Mouse (Mus musculus): ENCODE results near the gene Hfe2.
A peak's percentile ranks its signal among the peaks of the same experiment; 100 is the strongest.

The Hfe2 gene

DNA sequence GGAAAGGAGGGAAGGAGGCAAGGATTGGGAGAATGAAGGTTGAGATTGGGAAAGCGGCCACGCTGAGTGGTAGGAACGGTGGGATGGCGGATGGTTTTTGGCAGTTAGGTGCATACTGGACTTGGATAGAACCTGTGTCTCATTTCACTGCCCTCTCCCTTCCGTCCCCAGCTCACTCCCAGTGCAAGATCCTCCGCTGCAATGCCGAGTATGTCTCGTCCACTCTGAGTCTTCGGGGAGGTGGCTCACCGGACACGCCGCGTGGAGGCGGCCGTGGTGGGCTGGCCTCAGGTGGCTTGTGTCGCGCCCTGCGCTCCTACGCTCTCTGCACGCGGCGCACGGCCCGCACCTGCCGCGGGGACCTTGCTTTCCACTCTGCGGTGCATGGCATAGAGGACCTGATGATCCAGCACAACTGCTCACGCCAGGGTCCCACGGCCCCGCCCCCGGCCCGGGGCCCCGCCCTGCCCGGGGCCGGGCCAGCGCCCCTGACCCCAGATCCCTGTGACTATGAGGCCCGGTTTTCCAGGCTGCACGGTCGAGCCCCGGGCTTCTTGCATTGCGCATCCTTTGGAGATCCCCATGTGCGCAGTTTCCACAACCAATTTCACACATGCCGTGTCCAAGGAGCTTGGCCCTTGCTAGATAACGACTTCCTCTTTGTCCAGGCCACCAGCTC lies 2.0 kb downstream of the Hfe2 start:
- no peak for DNase-seq (ENCODE audit: low read depth, low spot score)

DNA sequence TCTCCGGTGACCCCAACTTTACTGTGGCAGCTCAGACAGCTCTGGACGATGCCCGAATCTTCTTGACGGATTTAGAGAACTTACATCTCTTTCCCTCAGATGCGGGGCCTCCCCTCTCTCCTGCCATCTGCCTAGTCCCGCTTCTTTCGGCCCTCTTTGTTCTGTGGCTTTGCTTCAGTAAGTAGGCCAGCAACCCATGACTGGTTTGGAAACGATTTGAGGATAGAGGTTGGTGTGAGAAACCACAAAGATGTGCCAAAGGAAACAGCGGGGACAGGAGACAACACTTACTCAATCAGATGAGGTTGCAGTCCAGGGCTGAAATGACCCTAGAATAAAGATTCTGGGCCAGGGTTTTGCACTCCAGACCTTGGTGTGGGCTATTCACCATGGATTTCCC lies 3.5 kb downstream of the Hfe2 start:
- DNase-seq (ENCODE audit: low read depth, low spot score) = no peak

DNA sequence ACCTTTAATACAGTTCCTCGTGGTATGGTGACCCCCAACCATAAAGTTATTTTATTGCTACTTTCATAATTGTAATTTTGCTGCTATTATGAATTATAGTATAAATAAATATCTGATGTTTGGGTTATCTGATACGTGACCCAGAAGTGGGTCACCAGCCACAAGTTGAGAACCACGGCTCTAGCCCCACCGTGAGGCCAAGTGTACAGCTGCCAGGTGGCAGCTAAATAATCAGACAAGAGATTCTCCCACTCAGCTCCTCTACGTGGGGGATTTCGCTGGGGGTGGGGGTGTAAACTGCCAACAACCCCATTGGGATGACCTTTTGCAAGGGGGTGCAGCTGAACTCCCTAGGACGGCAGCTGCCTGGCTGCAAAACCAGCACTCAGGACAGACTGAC lies 7.1 kb downstream of the Hfe2 start:
- no peak for DNase-seq (ENCODE audit: low read depth, low spot score)

DNA sequence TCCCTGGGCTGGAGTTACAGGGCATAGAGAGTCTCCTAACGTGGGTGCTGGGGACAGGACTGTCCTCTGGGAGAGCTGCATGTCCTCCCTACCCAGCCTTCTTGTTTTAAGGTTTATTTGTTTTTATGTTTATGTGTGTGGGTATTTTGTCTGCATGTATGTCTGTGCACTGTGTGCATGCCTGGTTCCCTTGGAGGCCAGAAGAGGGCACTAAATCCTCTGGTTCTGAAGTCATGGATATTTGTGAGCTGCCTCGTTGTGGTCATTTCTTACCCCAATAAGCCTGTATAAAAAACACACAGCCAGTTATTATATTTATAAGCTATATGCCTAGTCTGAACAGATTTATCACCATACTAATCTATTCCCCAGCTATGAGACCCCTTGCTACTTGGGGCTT lies 9.3 kb downstream of the Hfe2 start:
- no peak for DNase-seq (ENCODE audit: low read depth, low spot score)

DNA sequence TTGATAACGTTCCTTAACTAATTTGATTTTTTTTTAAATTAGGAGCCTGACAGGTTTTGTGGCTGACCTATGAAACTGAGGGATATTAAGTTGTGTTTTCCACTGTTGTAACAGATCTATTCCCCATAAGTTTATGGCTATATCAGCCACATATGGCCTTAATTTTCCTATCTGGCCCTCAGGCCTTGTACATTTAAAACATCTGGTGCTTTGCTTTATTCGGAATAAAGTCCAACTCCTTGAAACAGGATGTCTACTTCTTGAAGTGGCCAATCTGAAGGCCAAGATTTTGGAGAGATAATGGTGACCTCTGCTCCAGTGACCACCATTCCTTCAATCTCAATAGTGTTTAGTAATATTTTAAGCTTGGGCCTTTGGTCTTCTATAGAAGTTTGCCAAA lies 14.3 kb downstream of the Hfe2 start:
- no peak for DNase-seq (ENCODE audit: low read depth, low spot score)

DNA sequence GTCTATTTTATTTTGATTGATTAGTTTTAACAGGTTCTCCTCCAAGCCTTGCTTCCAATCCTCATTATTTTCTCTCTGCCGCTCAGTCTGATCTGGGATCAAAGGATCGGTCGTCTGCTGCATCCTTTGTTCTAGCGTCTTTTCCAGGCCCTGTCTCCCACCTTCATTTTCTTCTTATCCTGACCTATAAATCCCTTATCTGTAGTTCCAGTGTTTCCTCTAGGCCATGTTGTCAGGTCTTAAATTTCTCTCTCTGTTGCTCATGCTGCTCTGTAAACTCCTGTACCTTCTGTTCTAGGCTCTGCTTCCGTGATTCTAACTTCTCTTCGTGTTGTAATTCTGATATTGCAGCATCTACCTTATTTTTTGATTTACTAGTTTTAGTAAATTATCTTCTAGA lies 15.8 kb downstream of the Hfe2 start:
- DNase-seq (ENCODE audit: low read depth, low spot score) = no peak

DNA sequence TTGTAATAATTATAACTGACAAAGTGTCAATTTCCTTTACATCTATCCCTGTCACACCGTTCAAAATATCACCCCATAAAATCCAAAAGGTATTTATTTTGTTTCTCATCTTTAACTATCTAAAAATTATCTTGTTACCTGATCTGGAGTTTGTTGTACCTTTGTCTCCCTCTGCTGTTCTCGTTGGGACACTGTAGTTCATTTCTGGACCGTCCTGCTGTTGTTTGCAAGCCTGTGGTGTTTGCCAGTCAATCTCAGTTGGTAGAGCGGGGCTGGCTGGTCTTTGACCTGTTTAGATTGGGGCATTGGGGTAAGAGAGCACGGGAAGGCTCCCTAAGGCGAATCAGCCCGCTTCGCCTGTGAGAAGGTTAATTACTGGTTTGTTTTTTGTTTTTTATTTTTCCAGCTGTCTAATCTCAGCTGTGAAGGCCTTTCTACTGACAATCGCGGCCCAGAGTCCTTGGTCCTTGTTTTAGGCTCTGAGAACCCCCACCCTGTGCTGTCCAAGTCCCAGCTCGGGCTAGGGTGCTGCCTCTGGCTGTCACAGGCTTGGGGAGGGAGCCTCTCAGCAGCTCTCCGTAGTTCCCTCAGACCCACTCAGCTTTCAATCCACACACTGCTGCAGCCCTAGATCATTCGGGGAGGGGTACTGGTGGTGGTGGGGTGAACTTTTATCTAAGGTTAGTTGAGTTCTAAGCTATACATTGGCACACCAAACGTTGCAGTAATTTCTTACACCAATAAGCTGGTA lies 16.5 kb downstream of the Hfe2 start:
- no peak for DNase-seq (ENCODE audit: low read depth, low spot score)

DNA sequence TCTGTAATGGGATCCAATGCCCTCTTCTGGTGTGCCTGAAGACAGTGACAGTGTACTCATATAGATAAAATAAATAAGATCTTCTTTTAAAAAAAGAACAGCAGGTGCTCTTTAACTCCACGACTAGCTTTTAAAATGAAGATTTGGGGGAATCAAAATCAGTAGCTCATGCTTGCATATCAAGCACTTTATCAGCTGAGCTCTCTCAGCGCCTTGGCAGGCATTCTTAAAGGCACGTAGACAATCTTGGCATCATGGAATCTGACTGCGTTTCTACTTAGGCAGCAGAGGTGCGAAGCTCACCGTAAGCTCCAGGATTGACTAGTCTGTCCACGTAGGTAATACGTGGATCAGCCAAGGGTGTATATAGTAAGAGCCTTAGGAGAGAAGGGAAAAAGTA lies 17.6 kb downstream of the Hfe2 start:
- no peak for DNase-seq (ENCODE audit: low read depth, low spot score)

DNA sequence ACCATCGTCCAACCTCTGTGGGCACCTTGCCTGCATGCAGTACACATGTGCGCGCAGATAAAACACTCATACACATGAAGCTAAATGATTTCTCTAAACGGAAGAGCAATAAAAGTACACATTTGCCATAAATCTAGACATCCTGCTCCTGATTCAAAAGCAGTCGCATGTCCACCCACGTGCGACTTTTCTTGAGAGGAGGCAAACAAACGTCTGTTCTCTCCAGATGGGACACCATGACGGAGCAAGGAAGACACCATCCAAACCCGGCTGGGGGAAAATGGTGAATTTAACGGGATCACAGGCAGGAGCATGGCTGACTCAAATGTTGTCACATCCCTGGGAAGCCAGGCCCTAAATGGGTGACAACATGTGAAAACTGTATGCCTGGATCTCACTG lies 18.4 kb downstream of the Hfe2 start:
- no peak for DNase-seq (ENCODE audit: low read depth, low spot score)

DNA sequence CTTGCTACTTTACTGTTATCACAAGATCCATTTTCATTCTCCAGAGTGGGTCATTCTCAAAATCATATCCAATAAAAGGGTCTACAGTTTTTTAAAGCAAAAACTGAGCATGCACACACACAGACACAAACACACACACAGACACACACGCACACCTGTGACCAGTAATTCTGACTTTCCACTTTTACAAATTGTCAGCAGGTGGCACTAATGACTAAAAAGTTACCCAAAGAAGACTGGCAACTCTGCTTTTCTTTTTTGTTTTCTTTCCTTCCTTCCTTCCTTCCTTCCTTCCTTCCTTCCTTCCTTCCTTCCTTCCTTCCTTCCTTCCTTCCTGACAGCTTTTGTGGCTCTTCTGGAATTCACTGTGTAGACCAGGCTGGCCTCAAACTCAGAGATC lies 20.6 kb downstream of the Hfe2 start:
- no peak for DNase-seq (ENCODE audit: low read depth, low spot score)

DNA sequence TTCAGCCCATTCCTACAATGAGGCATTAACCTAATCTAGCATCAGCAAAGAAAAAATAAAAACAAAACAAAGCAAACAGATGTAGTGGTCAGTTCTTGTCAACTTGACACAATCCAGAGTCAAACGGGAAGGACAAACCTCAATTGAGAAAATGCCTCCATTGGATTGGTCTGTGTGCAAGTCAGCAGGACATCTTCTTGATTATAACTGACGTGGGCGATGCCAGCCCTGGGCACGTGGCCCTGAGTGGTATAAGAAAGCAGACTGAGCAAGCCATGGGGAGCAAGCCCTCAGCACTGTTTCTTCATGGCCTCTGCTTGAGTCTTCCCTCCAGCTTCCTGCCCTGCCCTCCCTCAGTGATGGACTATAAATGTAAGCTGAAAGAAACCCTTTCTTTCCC lies 21.9 kb downstream of the Hfe2 start:
- DNase-seq (ENCODE audit: low read depth, low spot score) = no peak

DNA sequence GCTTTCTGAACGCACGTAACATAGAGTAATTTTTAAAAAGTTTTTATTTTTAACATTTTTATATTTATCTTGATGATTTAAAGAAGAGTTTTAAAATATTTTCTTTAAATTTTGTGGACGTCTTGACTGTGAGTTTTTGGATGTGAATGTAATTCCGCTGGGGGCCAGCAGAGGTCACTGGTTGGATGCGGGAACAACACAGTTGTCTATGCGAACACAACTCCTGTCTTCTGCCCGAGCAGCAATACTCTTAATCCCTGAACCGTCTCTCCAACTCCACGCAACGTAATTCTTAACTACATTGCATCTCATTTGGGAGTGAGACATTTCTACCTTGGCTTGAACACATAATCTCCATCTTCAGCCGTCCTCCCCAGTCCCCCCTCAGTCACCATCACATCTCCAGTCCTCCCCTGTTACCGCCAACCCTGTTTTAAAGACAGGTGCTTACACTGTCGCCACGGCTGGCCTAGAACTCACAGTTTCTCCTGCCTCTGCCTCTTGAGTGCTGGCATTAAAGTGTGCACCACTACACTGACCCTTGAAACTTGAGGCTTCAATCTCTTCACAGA lies 22.5 kb downstream of the Hfe2 start:
- DNase-seq (ENCODE audit: low read depth, low spot score) = no peak

DNA sequence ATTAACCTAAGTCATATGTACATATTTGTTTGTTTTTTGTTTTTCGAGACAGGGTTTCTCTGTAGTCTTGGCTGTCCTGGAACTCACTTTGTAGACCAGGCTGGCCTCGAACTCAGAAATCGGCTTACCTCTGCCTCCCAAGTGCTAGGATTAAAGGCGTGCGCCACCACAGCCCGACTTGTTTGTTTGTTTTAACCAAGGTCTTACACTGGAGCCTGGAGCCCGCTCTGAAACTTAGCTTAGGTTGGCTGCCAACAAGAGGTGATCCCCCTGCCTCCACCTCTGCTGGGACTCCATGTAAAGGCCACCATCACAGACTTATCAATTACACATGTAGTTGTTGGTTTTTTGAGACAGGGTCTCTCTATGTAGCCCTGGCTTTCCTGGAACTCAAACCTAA lies 23.9 kb downstream of the Hfe2 start:
- DNase-seq (ENCODE audit: low read depth, low spot score) = no peak

DNA sequence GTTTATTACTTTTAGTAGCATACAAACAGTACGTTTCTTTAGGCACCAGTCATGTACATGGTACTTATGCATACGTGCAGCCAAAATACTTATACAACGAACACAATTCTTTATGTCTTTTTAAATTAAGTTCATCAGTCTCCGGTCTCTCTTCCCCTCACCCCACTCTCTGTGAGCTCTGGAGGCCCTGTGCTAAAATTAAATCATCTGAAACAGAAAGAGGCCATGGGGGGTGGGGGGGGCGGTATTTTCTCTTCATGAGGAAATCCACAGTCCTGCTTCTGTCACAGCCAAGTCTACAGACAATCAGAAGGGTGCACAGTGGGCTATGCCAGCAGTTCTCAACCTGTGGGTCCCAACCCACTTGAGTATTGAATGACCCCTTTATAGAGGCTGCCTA lies 24.4 kb downstream of the Hfe2 start:
- no peak for DNase-seq (ENCODE audit: low read depth, low spot score)

DNA sequence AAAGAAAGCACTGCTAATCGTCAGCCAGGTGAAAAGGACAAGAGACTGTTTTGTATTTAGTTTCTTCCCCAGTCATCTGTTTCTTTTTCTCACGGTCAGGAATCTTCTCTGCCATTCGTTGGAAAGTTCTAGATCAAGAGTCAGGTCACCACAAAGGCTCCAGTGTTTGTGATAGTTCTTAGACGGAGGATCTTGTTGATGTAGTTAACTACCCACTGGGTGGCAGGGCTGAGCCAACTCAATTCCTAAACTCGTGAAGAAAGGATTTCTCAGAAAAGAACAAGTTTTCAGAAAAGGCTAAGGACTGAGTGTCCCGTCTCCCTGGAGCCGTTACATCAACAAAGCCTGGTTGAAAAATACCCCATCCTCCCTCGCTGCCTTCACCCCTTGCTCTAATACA lies 26.2 kb downstream of the Hfe2 start:
- no peak for DNase-seq (ENCODE audit: low read depth, low spot score)

DNA sequence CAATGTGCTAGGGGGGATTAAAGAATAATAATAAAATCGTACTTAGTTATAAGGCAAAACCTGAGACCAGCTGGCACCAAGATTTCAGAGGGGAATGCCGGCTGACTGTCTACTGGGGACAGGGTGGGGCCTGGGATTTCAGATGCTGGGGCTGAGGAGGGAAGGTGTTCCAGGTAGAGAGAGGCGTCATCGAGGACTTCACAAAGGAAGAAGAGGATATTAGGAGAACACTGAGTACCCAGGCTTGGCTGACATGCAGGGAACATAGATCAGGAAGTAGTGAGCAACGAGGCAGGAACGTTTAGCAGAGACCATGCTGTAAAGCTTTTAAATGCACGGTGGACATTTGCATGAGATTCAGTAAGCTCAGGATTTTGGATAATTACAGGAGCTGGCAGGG lies 26.9 kb downstream of the Hfe2 start:
- DNase-seq (ENCODE audit: low read depth, low spot score) = no peak

DNA sequence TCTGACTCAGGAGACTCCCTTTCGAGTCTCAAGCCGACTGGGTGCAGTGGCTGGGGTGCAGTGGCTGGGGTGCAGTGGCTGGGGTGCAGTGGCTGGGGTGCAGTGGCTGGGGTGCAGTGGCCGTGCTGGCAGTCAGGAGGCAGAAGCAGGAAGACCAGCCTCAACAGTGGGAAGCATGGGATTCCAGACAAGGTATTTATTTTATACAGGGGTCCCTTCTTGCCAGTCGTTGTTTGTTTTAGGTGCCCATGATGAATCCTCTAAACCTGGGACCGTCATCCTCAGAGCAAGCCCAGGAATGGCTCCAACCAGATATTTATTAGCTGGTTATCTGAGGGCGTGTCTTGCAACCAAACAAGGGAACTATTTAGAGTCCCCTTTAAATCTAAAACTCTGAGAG lies 28.6 kb downstream of the Hfe2 start:
- DNase-seq (ENCODE audit: low read depth, low spot score) = no peak

DNA sequence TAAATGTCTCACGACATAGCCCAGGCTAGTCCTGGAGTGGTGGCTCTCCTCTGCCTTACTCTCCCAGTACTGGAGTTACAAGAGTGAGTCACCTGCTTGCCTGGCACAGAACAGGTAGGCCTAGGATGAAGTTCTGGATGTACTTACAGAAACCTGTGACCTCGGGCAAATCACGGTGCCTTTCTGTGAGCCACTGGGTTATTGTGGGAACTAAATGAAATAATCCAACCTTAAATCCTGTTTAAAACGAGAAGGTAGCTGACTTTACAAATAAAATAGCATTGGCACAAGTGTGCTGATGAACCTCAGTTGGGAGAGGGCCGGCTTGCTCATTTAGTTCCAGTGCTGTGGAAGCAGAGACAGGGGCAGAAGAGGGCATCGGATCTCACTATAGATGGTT lies 29.3 kb downstream of the Hfe2 start:
- DNase-seq (ENCODE audit: low read depth, low spot score) = no peak

DNA sequence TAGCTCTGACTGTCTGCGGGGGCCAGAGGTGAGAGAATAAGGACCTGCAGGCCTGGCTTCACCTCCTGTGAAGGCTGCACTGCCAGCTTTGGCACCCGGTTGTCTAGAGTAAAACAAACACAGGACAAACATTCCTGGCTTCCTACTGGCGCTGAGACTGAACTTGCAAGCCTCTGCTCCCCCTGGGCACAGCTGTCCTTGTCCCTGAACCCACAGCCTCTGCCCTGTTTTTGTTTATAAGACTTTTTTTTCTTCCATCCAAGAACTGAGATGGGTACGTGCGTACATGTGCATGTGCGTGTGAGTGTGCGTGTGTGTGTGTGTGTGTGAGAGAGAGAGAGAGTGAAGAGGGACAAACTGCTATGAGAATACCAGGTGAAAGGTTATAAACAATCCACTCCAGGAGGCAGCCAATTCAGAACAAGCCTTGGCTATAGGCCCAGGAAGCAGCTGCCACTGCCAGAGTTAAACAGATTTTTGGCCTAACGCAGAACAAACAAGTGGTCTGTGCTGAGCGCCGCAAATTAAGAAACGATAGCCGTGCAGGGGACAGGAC lies 30.1 kb downstream of the Hfe2 start:
- peak; percentile 88 for DNase-seq (ENCODE audit: low read depth, low spot score)

DNA sequence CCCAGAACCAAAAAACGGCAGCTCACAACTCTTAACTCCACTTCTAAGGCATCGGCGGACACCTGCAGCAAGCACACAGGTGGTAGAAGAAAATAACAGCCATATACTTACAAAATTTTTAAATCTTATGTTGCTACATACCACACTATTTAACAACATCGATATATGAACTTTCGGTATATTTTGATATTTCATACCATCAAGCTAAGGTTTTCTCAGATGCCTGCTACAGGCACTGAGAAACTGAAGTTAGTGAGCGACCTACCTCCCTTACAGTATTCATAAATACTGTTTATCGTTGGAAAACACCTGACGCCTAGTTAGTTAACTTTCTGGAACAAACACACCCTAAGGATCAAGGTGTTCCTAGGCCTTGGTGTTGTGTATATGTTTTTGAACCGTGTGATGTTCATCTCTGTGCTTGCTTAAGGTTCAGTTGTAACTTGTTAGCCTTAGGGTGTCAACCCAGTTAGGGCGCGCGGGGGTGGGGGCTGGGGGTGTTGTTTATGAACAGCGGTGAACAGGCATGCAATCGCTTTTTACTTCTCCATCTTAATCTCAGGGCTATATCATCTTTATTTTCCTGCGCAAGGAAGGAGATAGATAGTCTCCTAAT lies 31.1 kb downstream of the Hfe2 start:
- DNase-seq (ENCODE audit: low read depth, low spot score) = no peak

DNA sequence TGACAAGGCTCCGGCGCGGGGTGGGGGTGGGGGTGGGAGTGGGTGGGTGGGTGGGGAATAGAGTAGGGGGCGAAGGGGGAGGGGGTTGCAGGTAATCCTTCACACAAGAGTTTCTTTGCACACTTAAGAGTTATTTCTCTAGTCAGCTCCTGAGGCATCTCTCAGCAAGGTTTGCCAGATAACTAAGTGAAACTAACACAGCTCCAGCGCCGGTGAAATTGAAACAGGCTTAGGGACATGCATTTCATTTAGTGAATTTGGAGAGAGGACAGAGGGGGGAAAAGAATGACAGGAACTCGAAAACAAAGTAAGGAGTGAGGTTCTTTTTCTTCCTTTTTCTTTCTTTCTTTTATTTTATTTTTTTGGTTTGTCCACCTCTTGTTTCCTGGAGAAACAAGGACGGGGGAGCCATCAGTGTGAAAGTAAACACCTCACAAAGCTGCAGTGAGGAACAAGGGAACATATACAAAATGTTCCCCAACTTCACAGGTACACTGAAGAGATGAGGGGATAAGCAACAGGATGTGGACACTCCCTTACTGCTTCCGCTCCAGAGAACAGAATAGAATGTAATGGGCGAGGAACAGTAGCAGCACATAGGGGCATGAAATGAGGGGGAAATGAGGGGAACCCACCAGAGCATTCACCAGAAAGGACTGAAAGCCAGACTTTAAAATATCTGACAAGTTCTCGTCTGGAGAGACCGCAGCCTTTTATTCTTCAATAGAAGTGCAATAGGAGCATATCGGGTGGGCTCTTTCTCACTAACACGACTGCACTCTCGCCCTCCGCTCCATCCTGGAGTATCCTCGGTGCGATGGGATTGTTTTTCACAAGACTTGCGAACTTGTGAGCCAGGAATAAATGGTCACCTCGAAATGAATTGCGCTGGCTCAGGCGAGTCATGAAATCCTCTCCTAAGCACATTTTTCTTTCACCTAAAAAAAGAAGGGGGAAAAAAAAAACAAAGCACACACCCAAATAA lies 32.0 kb downstream of the Hfe2 start:
- no peak for DNase-seq (ENCODE audit: low read depth, low spot score)
